ENCODE assay signal across 8 mouse cellular contexts in the genomic region with DNA sequence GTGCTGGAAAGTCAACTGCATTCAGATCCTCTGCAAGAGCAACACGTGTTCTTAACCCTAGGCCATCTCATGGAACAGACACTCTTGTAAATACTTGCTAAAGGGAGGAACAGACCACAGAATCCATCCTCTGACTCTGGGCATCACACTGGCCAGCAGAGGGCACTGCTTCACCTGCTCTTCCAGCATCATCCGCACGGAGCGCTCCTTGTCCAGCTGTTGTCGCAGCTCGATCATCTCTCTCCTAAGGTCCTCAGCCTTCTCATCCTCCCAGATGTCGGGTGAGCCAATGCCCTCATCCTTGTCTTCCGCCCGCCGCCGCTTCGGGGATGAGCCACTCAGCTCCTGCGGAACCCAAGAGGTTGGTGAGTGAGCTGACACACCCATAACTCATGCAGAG. TPM values are rescaled to one million over a fixed set of nuclear protein-coding genes. Genes with fewer than 3 reads are reported as not detected.
DNase-seq lines count a peak whose midpoint lies in the region; ATAC-seq lines count a peak whose summit lies in the region.

No protein-coding gene starts in this region.

- no peak overlapping the region for H3K4me3 ChIP-seq in embryonic facial prominence, embryonic 14.5 days (ENCODE audit: low read depth, low read length)
- no peak overlapping the region for H3K4me3 ChIP-seq in heart, embryonic 16.5 days (ENCODE audit: low read length)
- H3K4me3 ChIP-seq in neural tube, embryonic 15.5 days (replicated peaks), result no peak overlapping the region

- no peaks in the 10 kb centered on the region for H3K27me3 ChIP-seq in embryonic facial prominence, embryonic 14.5 days (replicated peaks; ENCODE audit: control insufficient read depth, insufficient read depth, low read length)
- H3K27me3 ChIP-seq in heart, embryonic 16.5 days (ENCODE audit: control insufficient read depth, insufficient read depth, low read length), result no peaks in the 10 kb centered on the region
- no peaks in the 10 kb centered on the region for H3K27me3 ChIP-seq in neural tube, embryonic 15.5 days (replicated peaks)

- DNase-seq in adrenal gland, postnatal 36 days, result peak; percentile 75 to 81
- peak; percentile 84 for DNase-seq in embryonic facial prominence, embryonic 14.5 days (ENCODE audit: low spot score)
- DNase-seq in kidney, postnatal 10 days, result peak; percentile 87
- DNase-seq in lung, adult 18-20 months, result peak; percentile 56 to 69
- peak; percentile 43 for DNase-seq in thymus, postnatal 25 days

- no peak overlapping the region for H3K27ac ChIP-seq in embryonic facial prominence, embryonic 14.5 days (replicated peaks; ENCODE audit: low read depth, low read length)
- no peak overlapping the region for H3K27ac ChIP-seq in heart, embryonic 16.5 days (ENCODE audit: low read length)
- H3K27ac ChIP-seq in neural tube, embryonic 15.5 days (replicated peaks), result no peak overlapping the region

- H3K9ac ChIP-seq in embryonic facial prominence, embryonic 14.5 days (ENCODE audit: low read depth, low read length), result no peak overlapping the region
- H3K9ac ChIP-seq in heart, embryonic 16.5 days (ENCODE audit: low read length), result no peak overlapping the region
- H3K9ac ChIP-seq in neural tube, embryonic 15.5 days (replicated peaks), result no peak overlapping the region

- no peaks in the 10 kb centered on the region for H3K9me3 ChIP-seq in embryonic facial prominence, embryonic 14.5 days (ENCODE audit: control insufficient read depth, low read length)
- H3K9me3 ChIP-seq in heart, embryonic 16.5 days (replicated peaks; ENCODE audit: control insufficient read depth, low read length), result no peaks in the 10 kb centered on the region
- no peaks in the 10 kb centered on the region for H3K9me3 ChIP-seq in neural tube, embryonic 15.5 days (replicated peaks)

- peak; percentile 63 for ATAC-seq in CD4-positive, CD25-positive, alpha-beta regulatory T cell, adult 4 months
- peak; percentile 38; the same call in 1 of the 2 replicates for ATAC-seq in embryonic facial prominence, embryonic 14.5 days (ENCODE audit: low read depth)
- ATAC-seq in heart, embryonic 16.5 days (replicated peaks; ENCODE audit: extremely low read depth, insufficient read depth, low FRiP score), result peak; percentile 65; the same call in 1 of the 2 replicates
- ATAC-seq in neural tube, embryonic 15.5 days (ENCODE audit: low FRiP score), result peak; percentile 59; the same call in 1 of the 2 replicates

- H3K4me1 ChIP-seq in embryonic facial prominence, embryonic 14.5 days (ENCODE audit: control insufficient read depth, insufficient read depth, low read length), result peaks cover 25% of the 10 kb centered on the region
- peaks cover 15% of the 10 kb centered on the region for H3K4me1 ChIP-seq in heart, embryonic 16.5 days (ENCODE audit: control insufficient read depth, insufficient read depth, low read length)
- peaks cover 10% of the 10 kb centered on the region for H3K4me1 ChIP-seq in neural tube, embryonic 15.5 days

- H3K4me2 ChIP-seq in embryonic facial prominence, embryonic 14.5 days (ENCODE audit: low read depth, low read length), result no peak overlapping the region
- H3K4me2 ChIP-seq in heart, embryonic 16.5 days (ENCODE audit: low read depth, low read length), result no peak overlapping the region
- H3K4me2 ChIP-seq in neural tube, embryonic 15.5 days, result no peak overlapping the region

- H3K36me3 ChIP-seq in embryonic facial prominence, embryonic 14.5 days (ENCODE audit: control insufficient read depth, insufficient read depth, low read length), result peaks cover 29% of the 10 kb centered on the region
- peaks cover 24% of the 10 kb centered on the region for H3K36me3 ChIP-seq in heart, embryonic 16.5 days (ENCODE audit: control insufficient read depth, insufficient read depth)
- H3K36me3 ChIP-seq in neural tube, embryonic 15.5 days, result peaks cover 31% of the 10 kb centered on the region

- WGBS in embryonic facial prominence, embryonic 14.5 days, result 29% methylated on average over 13 of the region's 13 CpGs
- WGBS in heart, embryonic 16.5 days, result 30% methylated on average over 13 of the region's 13 CpGs
- WGBS in neural tube, embryonic 15.5 days, result 39% methylated on average over 13 of the region's 13 CpGs

RNA-seq across cellular contexts. Expression of gene Tfap4, which starts 8.6 kb away (rescaled TPM):
- polyA plus RNA-seq in CD4-positive, CD25-positive, alpha-beta regulatory T cell, adult 4 months (2017; shearing (Covaris generic)), result 1 to 10 TPM; 6.5 to 7.3 TPM
- 1 to 10 TPM; 3.2 to 7.9 TPM for total RNA-seq in adrenal gland, postnatal 36 days (2021)
- 16.6 and 17.2 TPM in 2 replicates for polyA plus RNA-seq in embryonic facial prominence, embryonic 14.5 days (2014; fragmentation: Nextera tagmentation; extraction: Ambion mirVana)
- 5.6 and 8.1 TPM in 2 replicates for polyA plus RNA-seq in heart, embryonic 16.5 days (2015; fragmentation: Nextera tagmentation; extraction: Ambion mirVana)
- 8.6 and 12.3 TPM in 2 replicates for polyA plus RNA-seq in neural tube, embryonic 15.5 days (2015; fragmentation: Nextera tagmentation; extraction: Ambion mirVana)

RNA-seq across cellular contexts. Expression of gene Srl, which starts 9.4 kb away (rescaled TPM):
- polyA plus RNA-seq in CD4-positive, CD25-positive, alpha-beta regulatory T cell, adult 4 months (2017; shearing (Covaris generic)), result under 1 TPM; 0.42 to 0.97 TPM
- 1 to 10 TPM; 6.7 to 8.2 TPM for total RNA-seq in adrenal gland, postnatal 36 days (2021)
- 89.2 and 112 TPM in 2 replicates for polyA plus RNA-seq in embryonic facial prominence, embryonic 14.5 days (2014; fragmentation: Nextera tagmentation; extraction: Ambion mirVana)
- 280 and 289 TPM in 2 replicates for polyA plus RNA-seq in heart, embryonic 16.5 days (2015; fragmentation: Nextera tagmentation; extraction: Ambion mirVana)
- polyA plus RNA-seq in neural tube, embryonic 15.5 days (2015; fragmentation: Nextera tagmentation; extraction: Ambion mirVana), result 22.4 and 26.3 TPM in 2 replicates

RNA-seq across cellular contexts. Expression of gene Glis2, which starts 43.5 kb away (rescaled TPM):
- polyA plus RNA-seq in CD4-positive, CD25-positive, alpha-beta regulatory T cell, adult 4 months (2017; shearing (Covaris generic)), result under 1 TPM in 1 of 2 experiments, not detected in 1; 0.73 TPM
- 10 to 100 TPM; 19.9 to 20.1 TPM for total RNA-seq in adrenal gland, postnatal 36 days (2021)
- polyA plus RNA-seq in embryonic facial prominence, embryonic 14.5 days (2014; fragmentation: Nextera tagmentation; extraction: Ambion mirVana), result 34.7 and 36.3 TPM in 2 replicates
- 12.3 and 14.2 TPM in 2 replicates for polyA plus RNA-seq in heart, embryonic 16.5 days (2015; fragmentation: Nextera tagmentation; extraction: Ambion mirVana)
- polyA plus RNA-seq in neural tube, embryonic 15.5 days (2015; fragmentation: Nextera tagmentation; extraction: Ambion mirVana), result 17.2 and 18.7 TPM in 2 replicates

Comparison
In these comparisons a context has a peak if more than half of its experiments do, and no peak if none do; other contexts are left out.
1. RNA of gene Srl, which starts 9.4 kb away (polyA plus RNA-seq): 280 to 289 TPM in heart, embryonic 16.5 days, 89.2 to 112 TPM in embryonic facial prominence, embryonic 14.5 days and 22.4 to 26.3 TPM in neural tube, embryonic 15.5 days; 0.42 to 0.97 TPM in CD4-positive, CD25-positive, alpha-beta regulatory T cell, adult 4 months; every median in the first group is over 10 times any median in the second.
2. Peak in every context shown above with its lines, with median percentiles within 50 percentile points of each other: ATAC-seq and DNase-seq.